Mouse (Mus musculus): ENCODE data around the gene Tmem132b.

Tmem132b gene

DNA sequence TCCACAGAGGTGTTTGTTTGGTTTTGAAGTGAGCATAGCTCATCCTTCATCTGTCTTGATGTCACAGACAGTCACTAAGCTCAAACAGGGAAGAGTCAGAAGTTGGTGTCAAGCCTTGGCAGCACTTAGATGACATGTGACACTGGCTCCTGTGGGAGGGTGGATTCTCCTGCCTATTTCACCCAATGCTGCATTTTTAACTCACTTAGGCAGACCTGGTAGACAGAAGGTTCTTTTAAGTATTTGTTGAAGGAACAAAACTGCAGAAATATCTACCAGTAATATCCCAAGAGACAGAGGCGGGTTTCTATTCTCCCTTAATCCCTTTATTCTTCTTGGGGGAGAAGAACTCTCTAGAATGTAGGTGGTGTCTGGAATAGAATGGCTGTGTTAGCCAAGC lies 226.9 kb downstream of the Tmem132b start:
- DNase-seq (ENCODE audit: low read depth, low spot score) = no peak

DNA sequence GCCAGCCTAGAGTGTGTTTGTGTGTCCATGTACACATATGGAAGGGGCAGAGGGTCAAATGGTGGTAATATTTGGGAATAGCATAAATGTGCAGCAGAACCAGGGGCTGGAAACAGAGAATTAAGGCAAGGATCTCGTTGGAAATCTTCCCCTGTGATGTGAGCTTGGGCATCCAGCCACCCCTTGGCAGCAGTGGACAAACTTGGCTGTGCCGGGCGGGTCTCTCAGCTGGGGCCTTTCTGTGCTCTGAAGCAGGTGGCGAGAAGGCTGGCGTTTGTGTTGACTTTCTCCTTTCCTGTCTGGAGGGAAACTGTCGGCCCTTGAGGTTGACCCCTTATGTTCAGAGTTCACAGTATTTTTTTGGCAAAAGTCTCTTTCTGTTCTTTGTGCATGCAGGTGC lies 235.4 kb downstream of the Tmem132b start:
- DNase-seq (ENCODE audit: low read depth, low spot score) = no peak

DNA sequence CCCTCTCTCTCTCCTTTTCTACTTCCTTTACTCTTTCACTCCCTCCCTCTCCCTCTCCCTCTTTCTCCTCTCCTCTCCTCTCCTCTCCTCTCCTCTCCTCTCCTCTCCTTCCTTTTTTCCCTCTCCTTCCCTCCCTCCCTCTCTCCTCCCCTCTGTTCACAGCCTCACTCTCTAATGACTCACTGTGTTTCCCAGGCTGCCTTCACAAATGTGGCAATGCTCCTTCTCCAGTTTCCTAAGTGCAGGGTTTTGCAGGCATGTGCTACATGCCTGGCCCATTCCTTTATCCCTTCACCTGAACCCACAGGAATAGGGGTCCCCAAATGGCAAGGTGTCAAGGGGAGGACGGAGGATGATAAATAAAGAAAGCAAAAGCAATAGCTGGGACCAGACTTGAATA lies 236.4 kb downstream of the Tmem132b start:
- DNase-seq (ENCODE audit: low read depth, low spot score) = no peak

DNA sequence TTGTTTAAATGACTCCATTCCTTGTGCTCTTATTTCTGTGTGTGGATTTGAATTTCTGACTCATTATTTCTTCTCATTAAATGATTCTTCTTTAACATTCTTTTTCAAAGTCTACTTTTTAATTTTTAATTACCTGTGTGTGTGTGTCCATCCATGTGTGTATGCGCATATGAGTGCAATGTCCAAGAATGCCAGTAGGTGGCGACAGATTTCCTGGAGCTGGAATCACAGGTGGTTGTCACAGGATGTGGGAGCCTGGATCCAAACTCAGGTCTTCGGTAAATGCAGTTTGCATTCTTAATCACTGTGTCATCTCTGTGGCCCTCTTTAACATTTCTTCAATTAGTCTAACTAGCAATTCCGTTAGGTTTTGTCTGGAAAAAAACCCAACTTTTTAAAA lies 240.7 kb downstream of the Tmem132b start:
- DNase-seq (ENCODE audit: low read depth, low spot score) = no peak

GRCm38 (mm10) chr5:125772756-125773155 lies 241.2 kb downstream of the Tmem132b start:
- peak; percentile 24 for DNase-seq (ENCODE audit: low read depth, low spot score)

GRCm38 (mm10) chr5:125780332-125780731 lies 248.8 kb downstream of the Tmem132b start:
- DNase-seq (ENCODE audit: low read depth, low spot score) = no peak

DNA sequence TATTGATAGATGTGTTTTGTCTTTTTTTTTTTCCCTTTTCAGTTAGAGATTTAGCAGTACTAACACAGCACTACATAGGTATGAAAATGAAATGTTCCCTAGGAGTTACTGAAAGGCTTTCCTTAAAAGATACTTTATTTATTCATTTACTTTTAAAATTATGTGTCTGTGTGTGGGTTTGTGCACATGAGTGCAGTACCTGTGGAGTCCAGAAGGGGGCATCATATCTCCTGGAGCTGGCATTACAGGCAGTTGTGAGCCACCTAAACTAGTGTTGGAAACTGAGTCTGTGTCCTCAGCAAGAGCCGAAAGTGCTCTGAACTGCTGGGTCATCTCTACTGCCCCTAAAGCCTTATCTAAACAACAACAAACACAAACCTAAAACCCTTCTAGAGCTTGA lies 261.1 kb downstream of the Tmem132b start:
- DNase-seq (ENCODE audit: low read depth, low spot score) = no peak

- DNase-seq (ENCODE audit: low read depth, low spot score) = no peak
These were observed 262.7 kb downstream of the Tmem132b start for GRCm38 (mm10) chr5:125794318-125794717.

DNA sequence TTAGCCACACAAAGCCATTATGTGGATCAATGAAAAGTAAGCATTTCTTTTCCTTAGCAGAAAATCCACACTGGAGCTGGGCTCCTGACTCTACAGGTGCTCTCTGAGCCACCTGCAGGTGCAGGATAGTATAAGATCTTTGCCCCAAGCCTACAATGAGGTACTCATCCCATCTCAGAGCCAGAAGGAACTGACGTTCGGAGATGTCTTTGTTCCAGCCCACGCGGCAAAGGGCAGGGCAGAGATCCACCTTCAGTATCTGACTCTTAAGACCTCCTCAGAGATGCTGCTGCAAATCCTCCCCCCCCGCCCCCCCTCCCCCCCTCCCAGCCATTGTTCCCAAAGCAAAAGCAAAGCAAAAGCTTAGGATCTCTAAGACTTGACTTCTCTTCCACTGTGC lies 268.0 kb downstream of the Tmem132b start:
- DNase-seq (ENCODE audit: low read depth, low spot score) = no peak

GRCm38 (mm10) chr5:125800025-125800424 lies 268.5 kb downstream of the Tmem132b start:
- peak; percentile 17 for DNase-seq (ENCODE audit: low read depth, low spot score)

GRCm38 (mm10) chr5:125802801-125803200 lies 271.2 kb downstream of the Tmem132b start:
- no peak for DNase-seq (ENCODE audit: low read depth, low spot score)

DNA sequence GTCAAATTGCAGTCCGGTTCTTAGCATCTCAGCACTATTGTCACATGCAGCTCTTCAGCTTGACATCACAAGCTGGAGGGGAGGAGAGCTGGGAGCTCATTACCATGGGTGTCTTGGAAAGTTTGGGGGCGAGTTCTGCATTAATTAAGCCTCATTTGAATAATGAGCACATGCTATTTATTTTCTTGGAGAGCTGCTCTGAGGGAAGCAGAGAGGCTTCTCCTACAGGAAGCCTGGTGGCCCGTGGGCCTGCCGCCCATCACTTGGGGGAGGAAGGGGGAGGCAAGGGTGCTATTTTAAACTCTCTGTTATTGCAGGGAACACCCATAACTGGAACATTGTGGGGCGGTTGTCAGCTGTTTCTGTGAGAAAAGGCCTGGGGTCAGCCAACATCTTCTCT lies 273.8 kb downstream of the Tmem132b start:
- DNase-seq (ENCODE audit: low read depth, low spot score) = no peak

- DNase-seq (ENCODE audit: low read depth, low spot score) = no peak
These were observed 276.3 kb downstream of the Tmem132b start for GRCm38 (mm10) chr5:125807861-125808260.

GRCm38 (mm10) chr5:125829342-125829741 lies 297.8 kb downstream of the Tmem132b start:
- DNase-seq (ENCODE audit: low read depth, low spot score) = no peak

GRCm38 (mm10) chr5:125835890-125836289 lies 304.3 kb downstream of the Tmem132b start:
- DNase-seq (ENCODE audit: low read depth, low spot score) = no peak

- no peak for DNase-seq (ENCODE audit: low read depth, low spot score)
These were observed 305.2 kb downstream of the Tmem132b start for GRCm38 (mm10) chr5:125836761-125837160.
